Mouse (Mus musculus): ENCODE data around the gene Bicral.

Gene Bicral

DNA sequence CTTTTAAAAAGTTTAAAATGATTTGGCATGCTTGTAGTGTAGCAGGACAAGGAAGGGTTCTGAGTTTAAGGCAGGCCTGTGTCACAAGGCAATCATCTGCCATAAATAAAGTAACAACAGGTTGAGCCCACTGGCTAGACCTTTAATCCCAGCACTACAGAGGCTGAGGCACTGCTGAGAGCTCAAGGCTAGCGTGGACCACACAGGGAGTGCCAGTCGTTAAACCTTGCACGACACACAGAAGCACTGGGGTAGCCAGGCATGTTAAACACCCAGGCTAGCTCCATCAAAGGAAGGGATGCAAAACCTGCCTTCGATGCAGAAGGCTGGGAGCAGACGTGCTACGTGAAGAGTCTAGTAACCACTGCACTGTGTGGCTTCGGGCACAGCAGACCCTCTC lies 14.6 kb downstream of the Bicral start:
- no peak for DNase-seq (ENCODE audit: low spot score)

DNA sequence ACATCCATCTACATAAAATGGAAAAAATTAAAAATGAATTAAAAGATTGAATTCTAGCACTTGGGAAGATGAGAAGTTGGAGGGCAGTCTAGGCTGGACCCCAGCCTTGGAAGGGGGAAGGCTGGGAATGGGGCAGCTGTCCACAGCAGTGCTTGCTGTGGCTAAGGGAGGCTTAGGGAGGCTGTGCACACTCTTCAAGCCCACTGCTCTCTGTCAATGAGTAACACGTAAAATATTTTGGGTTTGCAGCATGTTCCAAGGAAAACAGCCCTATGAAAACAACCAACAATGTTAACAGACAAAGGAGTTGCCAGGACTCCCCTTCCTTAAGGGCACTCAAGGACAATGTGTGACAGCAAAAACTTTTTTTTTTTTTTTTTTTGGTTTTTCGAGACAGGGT lies 15.3 kb downstream of the Bicral start:
- no peak for DNase-seq (ENCODE audit: low spot score)

GRCm38 (mm10) chr17:46840304-46841010 lies 17.8 kb downstream of the Bicral start:
- no peak for DNase-seq (ENCODE audit: low spot score)

DNA sequence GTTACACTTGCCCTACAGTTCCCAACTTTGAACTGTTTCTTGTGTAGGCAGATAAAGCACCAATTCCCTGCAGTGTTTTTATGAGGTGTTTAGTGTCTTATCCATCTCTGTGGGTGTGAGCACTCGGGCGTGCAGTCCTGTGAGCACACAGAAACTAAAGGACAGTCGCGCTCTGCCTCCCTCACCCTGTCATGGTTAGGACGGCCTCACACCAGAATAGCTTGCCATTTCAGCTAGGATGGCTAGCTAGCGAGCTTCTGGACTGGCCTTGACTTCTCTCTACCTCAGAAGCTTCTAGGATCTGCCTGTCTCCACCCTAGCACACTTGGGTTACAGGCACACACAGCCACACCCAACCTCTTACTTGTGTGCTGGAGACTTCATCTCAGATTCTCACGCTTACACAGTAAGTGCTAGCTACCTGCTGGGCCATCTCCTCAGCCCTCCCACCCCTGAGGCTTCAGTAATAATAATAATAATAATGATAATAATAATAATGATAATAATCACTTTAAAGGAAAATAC lies 19.8 kb downstream of the Bicral start:
- no peak for DNase-seq (ENCODE audit: low spot score)

GRCm38 (mm10) chr17:46837897-46838296 lies 20.4 kb downstream of the Bicral start:
- DNase-seq (ENCODE audit: low spot score), result no peak

- no peak for DNase-seq (ENCODE audit: low spot score)
Observed at GRCm38 (mm10) chr17:46835093-46835715, 23.1 kb downstream of the Bicral start.

- DNase-seq (ENCODE audit: low spot score), result no peak
Observed at GRCm38 (mm10) chr17:46832981-46833305, 25.3 kb downstream of the Bicral start.

- no peak for DNase-seq (ENCODE audit: low spot score)
Observed at GRCm38 (mm10) chr17:46832101-46832980, 25.9 kb downstream of the Bicral start.

DNA sequence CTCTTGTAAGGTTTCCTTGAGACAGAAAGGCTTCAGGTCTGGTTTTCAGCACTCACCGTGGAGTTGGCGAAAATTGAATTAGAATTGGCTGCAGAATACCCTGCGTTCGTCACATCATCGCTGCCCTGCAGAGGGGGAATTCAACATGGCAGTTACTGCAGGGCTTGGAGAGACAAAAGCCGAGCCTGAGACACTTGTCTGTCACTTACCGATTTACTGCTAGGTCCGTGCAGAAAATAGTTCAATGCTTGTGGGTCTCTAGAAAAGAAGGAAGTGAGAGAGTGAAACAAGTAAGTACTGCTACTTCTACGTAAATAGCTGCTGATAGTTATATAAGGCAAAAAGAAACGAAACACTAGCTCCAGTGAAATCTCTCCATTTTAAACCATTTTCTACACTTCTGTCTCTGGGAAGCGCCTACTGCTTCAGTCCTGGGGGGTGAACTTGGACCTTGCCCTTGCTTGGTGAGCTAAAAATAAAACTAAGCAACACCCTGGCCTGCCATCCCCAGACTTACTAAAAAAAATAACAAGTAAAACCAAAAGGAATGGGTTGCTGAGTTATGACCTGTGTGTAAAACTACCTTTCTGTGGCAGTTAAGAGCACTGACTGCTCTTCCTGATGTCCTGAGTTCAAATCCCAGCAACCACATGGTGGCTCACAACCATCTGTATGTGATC lies 28.3 kb downstream of the Bicral start:
- no peak for DNase-seq (ENCODE audit: low spot score)

DNA sequence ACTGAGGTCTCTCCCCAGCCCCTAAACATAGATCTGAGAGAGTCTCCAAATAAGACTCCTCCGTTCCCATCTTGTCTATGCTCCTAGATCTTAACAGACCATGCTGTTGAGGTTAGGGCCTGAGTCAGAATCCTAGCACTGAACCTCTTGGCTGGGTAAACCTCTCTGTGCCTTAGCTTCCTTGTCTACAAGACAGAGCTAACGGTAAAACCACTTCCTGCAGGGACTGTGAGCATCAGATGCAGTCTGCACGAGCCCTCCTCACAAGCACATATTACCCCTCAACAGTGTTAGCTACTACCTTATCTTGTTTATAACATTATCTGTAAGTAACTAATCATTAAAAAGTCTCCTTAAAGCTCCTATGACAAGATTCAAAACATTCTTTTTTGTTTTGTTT lies 29.3 kb downstream of the Bicral start:
- DNase-seq (ENCODE audit: low spot score), result no peak

GRCm38 (mm10) chr17:46823091-46823490 lies 35.2 kb downstream of the Bicral start:
- no peak for DNase-seq (ENCODE audit: low spot score)

GRCm38 (mm10) chr17:46820628-46821027 lies 37.7 kb downstream of the Bicral start:
- DNase-seq (ENCODE audit: low spot score), result no peak

- no peak for DNase-seq (ENCODE audit: low spot score)
Observed at GRCm38 (mm10) chr17:46817734-46818158, 40.5 kb downstream of the Bicral start.

- no peak for DNase-seq (ENCODE audit: low spot score)
Observed at GRCm38 (mm10) chr17:46816306-46816705, 42.0 kb downstream of the Bicral start.

GRCm38 (mm10) chr17:46814497-46814896 lies 43.8 kb downstream of the Bicral start:
- DNase-seq (ENCODE audit: low spot score), result no peak

- no peak for DNase-seq (ENCODE audit: low spot score)
Observed at GRCm38 (mm10) chr17:46813637-46814036, 44.6 kb downstream of the Bicral start.

DNA sequence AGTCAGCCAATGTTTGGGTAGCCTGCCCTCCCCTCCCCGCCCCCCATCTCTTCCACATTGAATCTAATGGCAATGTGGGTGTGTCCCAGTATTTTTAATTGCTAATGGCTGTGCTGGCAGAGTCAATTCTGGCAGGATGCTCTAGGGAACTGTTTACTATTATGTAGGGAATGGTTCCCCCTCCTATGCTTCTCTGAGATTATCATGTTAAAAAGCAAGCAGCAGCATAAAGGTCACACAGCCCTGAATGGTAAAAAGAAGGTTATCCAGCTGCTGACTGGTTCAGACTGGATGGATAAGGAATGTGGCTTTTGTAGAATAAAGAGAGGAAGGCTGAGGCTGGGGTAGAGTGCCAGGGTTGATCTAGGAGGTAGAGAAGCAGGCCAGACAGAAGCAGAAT lies 45.8 kb downstream of the Bicral start:
- DNase-seq (ENCODE audit: low spot score), result no peak

- DNase-seq (ENCODE audit: low spot score), result no peak
Observed at GRCm38 (mm10) chr17:46810672-46811071, 47.6 kb downstream of the Bicral start.

DNA sequence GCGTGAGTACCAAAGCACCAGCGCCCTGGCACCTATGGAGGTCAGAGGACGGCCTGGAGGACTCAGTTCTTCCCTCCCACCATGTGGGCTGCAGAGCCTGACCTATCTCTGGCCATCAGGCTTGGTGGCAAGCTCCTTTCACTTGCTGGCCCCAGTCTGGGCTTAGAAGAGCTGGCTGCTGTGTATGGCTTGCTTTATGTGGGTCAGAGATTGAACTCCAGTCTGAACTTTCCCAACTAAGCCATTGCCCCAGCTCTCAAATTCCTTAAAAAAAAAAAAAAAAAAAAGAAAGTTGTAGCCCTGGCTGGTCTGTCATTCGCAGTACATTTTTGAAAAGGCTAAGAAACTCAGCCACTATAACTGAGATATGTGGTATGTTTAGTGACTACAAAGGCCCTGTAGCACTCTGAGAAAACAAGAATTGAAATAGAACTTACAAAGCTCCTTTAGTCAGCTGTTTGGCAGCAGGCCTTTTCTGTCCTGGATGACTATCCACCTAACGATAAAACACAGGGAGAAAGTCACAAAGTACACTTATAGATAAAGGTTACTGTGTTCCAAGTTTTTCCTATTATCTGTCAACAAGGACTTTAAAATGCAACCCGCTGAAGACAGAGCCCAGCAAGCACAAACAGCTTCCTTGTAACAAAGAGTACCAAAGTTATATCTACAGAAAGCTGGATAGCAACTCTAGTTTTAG lies 49.0 kb downstream of the Bicral start:
- DNase-seq (ENCODE audit: low spot score), result no peak

GRCm38 (mm10) chr17:46808376-46808775 lies 49.9 kb downstream of the Bicral start:
- DNase-seq (ENCODE audit: low spot score), result no peak

DNA sequence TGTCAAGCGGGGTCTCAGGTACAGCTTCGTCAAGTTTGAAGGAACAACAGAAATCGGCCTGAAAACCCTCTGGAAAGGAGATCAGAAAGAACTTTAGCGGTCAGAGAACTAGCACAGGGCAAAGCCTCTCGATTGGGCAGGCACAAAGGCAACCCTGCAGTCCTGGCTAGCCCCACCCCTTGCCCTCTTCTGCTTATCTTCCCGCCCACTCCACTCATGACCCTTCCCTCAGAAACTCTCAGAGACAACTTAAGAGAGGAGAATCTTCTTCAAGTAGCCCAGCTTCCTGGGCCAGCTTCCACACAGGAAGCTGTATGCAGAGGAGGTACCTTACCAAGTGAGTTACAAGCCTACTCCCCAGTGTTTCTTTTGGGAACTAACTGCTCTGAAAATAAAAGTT lies 56.5 kb downstream of the Bicral start:
- no peak for DNase-seq (ENCODE audit: low spot score)

GRCm38 (mm10) chr17:46799680-46800079 lies 58.6 kb downstream of the Bicral start:
- DNase-seq (ENCODE audit: low spot score), result no peak
